Mouse (Mus musculus) neural tube, embryonic 11.5 days (tissue): ENCODE data around the gene Rhag. TPM values are rescaled to one million over a fixed set of nuclear protein-coding genes. Genes with fewer than 3 reads are reported as not detected.

ENCODE experiments used
- ATAC-seq: fragments of 200-750 bp; cut with Nextera tagmentation; 2 replicates; pipeline ENCODE4 v1.8.0; 2017; ENCODE audit warnings: moderate number of reproducible peaks, mild to moderate bottlenecking, moderate TSS enrichment, moderate library complexity; ENCODE audit not compliant: insufficient read depth, low FRiP score, low TSS enrichment
- DNase-seq: peaks from one replicate; pipeline ENCODE4 v3.0.0-alpha.2; 2015; ENCODE audit warnings: low spot score
- H3K27ac ChIP-seq: fragments of 300-500 bp; sonication (generic); 2 replicates; pipeline ENCODE4 v1.5.1; 2014; ENCODE audit warnings: low read depth, mild to moderate bottlenecking, low read length
- H3K27me3 ChIP-seq: fragments of 300-500 bp; sonication (generic); 2 replicates; pipeline ENCODE4 v1.6.1; 2014; ENCODE audit warnings: mild to moderate bottlenecking, low read length, mixed read lengths; ENCODE audit not compliant: control insufficient read depth, insufficient read depth
- H3K36me3 ChIP-seq: fragments of 300-500 bp; sonication (generic); 2 replicates; pipeline ENCODE4 v1.6.1; 2014; ENCODE audit warnings: mild to moderate bottlenecking, low read length, moderate library complexity, mixed read lengths; ENCODE audit not compliant: control insufficient read depth, insufficient read depth
- H3K4me1 ChIP-seq: fragments of 300-500 bp; sonication (generic); 2 replicates; pipeline ENCODE4 v1.6.1; 2014; ENCODE audit warnings: low read length, mixed read lengths; ENCODE audit not compliant: control insufficient read depth, insufficient read depth
- H3K4me2 ChIP-seq: fragments of 300-500 bp; sonication (generic); 2 replicates; pipeline ENCODE4 v1.6.1; 2014; ENCODE audit warnings: low read depth, mild to moderate bottlenecking, moderate library complexity
- H3K4me3 ChIP-seq: fragments of 300-500 bp; sonication (generic); 2 replicates; pipeline ENCODE4 v1.5.1; 2014; ENCODE audit warnings: low read depth, low read length
- H3K9ac ChIP-seq: fragments of 300-500 bp; sonication (generic); 2 replicates; pipeline ENCODE4 v1.6.1; 2014; ENCODE audit warnings: mild to moderate bottlenecking, low read length
- H3K9me3 ChIP-seq: fragments of 300-500 bp; sonication (generic); 2 replicates; pipeline ENCODE4 v1.6.1; 2016; ENCODE audit warnings: low read length; ENCODE audit not compliant: control insufficient read depth
- WGBS: fragments of 180-500 bp; shearing (Covaris S2); extraction: QIAGEN DNeasy Blood & Tissue Kit; methylation state at CpG from one replicate; pipeline ENCODE4 v1.1.7; 2014; 5-methylcytosine and 5-hydroxymethylcytosine counted together
- polyA plus RNA-seq: library from polyadenylated mRNA; unstranded; fragments of >200 nt; fragmentation: Nextera tagmentation; extraction: Ambion mirVana; gene quantifications from 2 replicates; pipeline ENCODE4 v1.2.1, GENCODE M21; 2014

The Rhag gene
- polyA plus RNA-seq, 1 experiment from 2014 or later = 6.9 TPM

- no peak overlapping the region for H3K9ac ChIP-seq
- ATAC-seq (no peak), DNase-seq (no peak)
- no peaks in the 10 kb centered on the region for H3K4me1 ChIP-seq
- no peak overlapping the region for H3K4me2 ChIP-seq
- H3K9me3 ChIP-seq = no peaks in the 10 kb centered on the region
- no peak overlapping the region for H3K27ac ChIP-seq
- H3K36me3 ChIP-seq = no peaks in the 10 kb centered on the region
- H3K4me3 ChIP-seq = no peak overlapping the region
- no peaks in the 10 kb centered on the region for H3K27me3 ChIP-seq
Observed at GRCm38 (mm10) chr17:40855065-40855464, 44.1 kb downstream of the Rhag start.

GRCm38 (mm10) chr17:40868952-40869747, 58.2 kb downstream of the Rhag start:
- WGBS = 82% methylated on average over 10 of the region's 10 CpGs
- no peak overlapping the region for H3K9ac ChIP-seq
- no peaks in the 10 kb centered on the region for H3K27me3 ChIP-seq

GRCm38 (mm10) chr17:40872626-40873025, 61.7 kb downstream of the Rhag start:
- Histone ChIP-seq H3K4me2 (no peak overlapping the region), H3K9me3 (no peaks in the 10 kb centered on the region), H3K4me1 (no peaks in the 10 kb centered on the region), H3K9ac (no peak overlapping the region), H3K27ac (no peak overlapping the region), H3K27me3 (no peaks in the 10 kb centered on the region), H3K4me3 (no peak overlapping the region), H3K36me3 (no peaks in the 10 kb centered on the region)
- WGBS = 96% methylated on average over 6 of the region's 6 CpGs
- ATAC-seq (no peak), DNase-seq (no peak)

More at GRCm38 (mm10) chr17:40868952-40869747, 58.2 kb downstream of the Rhag start:
- no peak overlapping the region for H3K27ac ChIP-seq
- no peaks in the 10 kb centered on the region for H3K4me1 ChIP-seq
- DNase-seq (no peak), ATAC-seq (no peak)
- H3K4me2 ChIP-seq = no peak overlapping the region
- no peaks in the 10 kb centered on the region for H3K36me3 ChIP-seq
- H3K4me3 ChIP-seq = no peak overlapping the region
- no peaks in the 10 kb centered on the region for H3K9me3 ChIP-seq

- Histone ChIP-seq H3K27me3 (no peaks in the 10 kb centered on the region), H3K9ac (no peak overlapping the region), H3K9me3 (no peaks in the 10 kb centered on the region), H3K36me3 (no peaks in the 10 kb centered on the region), H3K27ac (no peak overlapping the region), H3K4me1 (no peaks in the 10 kb centered on the region), H3K4me3 (no peak overlapping the region), H3K4me2 (no peak overlapping the region)
- DNase-seq (no peak), ATAC-seq (no peak)
- 44% methylated on average over 2 of the region's 2 CpGs for WGBS
Observed at GRCm38 (mm10) chr17:40873582-40874011, 62.7 kb downstream of the Rhag start.

- no peaks in the 10 kb centered on the region for H3K36me3 ChIP-seq
- no peak overlapping the region for H3K9ac ChIP-seq
- no peaks in the 10 kb centered on the region for H3K9me3 ChIP-seq
- ATAC-seq = no peak
- 88% methylated on average over 3 of the region's 3 CpGs for whole genome bisulfite sequencing
- no peak overlapping the region for H3K27ac ChIP-seq
- H3K4me3 ChIP-seq = no peak overlapping the region
- no peaks in the 10 kb centered on the region for H3K27me3 ChIP-seq
- H3K4me1 ChIP-seq = no peaks in the 10 kb centered on the region
- H3K4me2 ChIP-seq = no peak overlapping the region
- DNase-seq = no peak
Observed at GRCm38 (mm10) chr17:40874701-40875100, 63.8 kb downstream of the Rhag start.

- Histone ChIP-seq H3K9ac (no peak overlapping the region), H3K27me3 (no peaks in the 10 kb centered on the region), H3K9me3 (no peaks in the 10 kb centered on the region), H3K4me1 (no peaks in the 10 kb centered on the region), H3K4me3 (no peak overlapping the region), H3K4me2 (no peak overlapping the region), H3K36me3 (no peaks in the 10 kb centered on the region), H3K27ac (no peak overlapping the region)
- no peak for DNase-seq
- ATAC-seq = no peak
- 97% methylated on average over 1 of the region's 1 CpGs for WGBS
Observed at GRCm38 (mm10) chr17:40875568-40875967, 64.6 kb downstream of the Rhag start.

GRCm38 (mm10) chr17:40877741-40878140, 66.8 kb downstream of the Rhag start:
- Histone ChIP-seq H3K36me3 (no peaks in the 10 kb centered on the region), H3K4me3 (no peak overlapping the region), H3K27me3 (no peaks in the 10 kb centered on the region; the same call in 1 of the 2 replicates), H3K4me1 (no peaks in the 10 kb centered on the region), H3K9ac (no peak overlapping the region), H3K4me2 (no peak overlapping the region), H3K27ac (no peak overlapping the region), H3K9me3 (no peaks in the 10 kb centered on the region)
- no peak for DNase-seq
- 32% methylated on average over 3 of the region's 3 CpGs for WGBS
- ATAC-seq = no peak

- peak overlapping the region; percentile 50 for H3K4me3 ChIP-seq
- peak overlapping the region; percentile 70 for H3K9ac ChIP-seq
- no peaks in the 10 kb centered on the region for H3K36me3 ChIP-seq
- H3K4me2 ChIP-seq = peak overlapping the region; percentile 90
- ATAC-seq = no peak
- no peak for DNase-seq
- no peaks in the 10 kb centered on the region for H3K9me3 ChIP-seq
- no peaks in the 10 kb centered on the region; the same call in 1 of the 2 replicates for H3K27me3 ChIP-seq
- WGBS = 4% methylated on average over 6 of the region's 6 CpGs
- no peaks in the 10 kb centered on the region for H3K4me1 ChIP-seq
- H3K27ac ChIP-seq = no peak overlapping the region
Observed at GRCm38 (mm10) chr17:40879528-40879923, 68.6 kb downstream of the Rhag start.
